In the genomic region with DNA sequence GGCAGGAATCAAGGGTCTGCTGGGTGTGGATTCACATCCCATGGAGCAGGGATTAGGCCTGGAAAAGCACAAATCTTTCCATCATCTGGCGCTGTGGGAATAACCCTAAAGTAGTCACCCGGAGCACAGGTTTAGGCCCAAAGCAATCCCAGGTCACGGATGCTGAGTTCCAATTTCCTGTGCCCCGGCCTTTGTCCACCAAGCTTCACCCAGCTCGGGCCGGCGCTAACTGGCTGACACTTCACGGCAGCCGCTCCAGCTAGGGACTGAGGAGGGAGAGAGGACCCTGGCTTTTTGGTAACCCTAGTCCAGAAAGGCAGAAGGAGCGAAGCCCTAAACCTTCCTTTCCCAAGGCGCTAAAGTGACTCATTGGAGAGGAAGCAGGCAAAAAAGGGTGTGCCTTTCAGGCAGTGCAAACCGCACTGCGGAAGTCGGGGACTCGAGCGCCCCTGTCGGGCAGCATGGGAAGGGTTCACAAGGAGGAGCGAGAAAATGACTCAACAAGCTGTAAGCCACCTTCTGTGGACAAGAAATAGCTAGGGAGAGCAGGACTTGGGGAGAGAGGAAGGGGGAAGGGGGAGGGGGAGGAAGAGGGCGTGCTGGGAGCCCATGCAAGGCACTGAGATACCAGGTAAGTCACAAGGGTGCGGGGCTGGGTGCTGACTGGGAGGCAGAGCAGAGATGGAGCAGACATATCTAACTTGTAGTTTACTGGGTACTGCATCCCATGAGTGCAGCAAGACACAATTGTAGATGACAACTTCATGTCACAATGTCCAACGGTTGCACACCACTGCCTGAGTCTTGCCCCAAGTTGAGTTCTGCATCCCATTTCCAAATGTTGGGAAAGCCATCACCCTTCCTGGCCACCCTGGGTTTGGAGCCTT, we compare ENCODE assay signal across 7 mouse cellular contexts. TPM values are rescaled to one million over a fixed set of nuclear protein-coding genes. Genes with fewer than 3 reads are reported as not detected.
A peak's percentile ranks its signal among the peaks of the same experiment; 100 is the strongest.
DNase-seq lines count a peak whose midpoint lies in the region; ATAC-seq and TF ChIP-seq lines count a peak whose summit lies in the region.

No protein-coding gene starts in this region.

- 21% methylated on average over 21 of the region's 21 CpGs for WGBS in intestine, postnatal 0 days
- 25% methylated on average over 21 of the region's 21 CpGs for WGBS in limb, embryonic 10.5 days
- 21% methylated on average over 20 of the region's 21 CpGs for WGBS in midbrain, embryonic 12.5 days

- H3K4me2 ChIP-seq in intestine, postnatal 0 days (replicated peaks; ENCODE audit: low read depth) = peak overlapping the region; percentile 52
- H3K4me2 ChIP-seq in midbrain, embryonic 12.5 days (replicated peaks) = peak overlapping the region; percentile 43

- peak overlapping the region; percentile 28; the same call in 1 of the 2 replicates for H3K9ac ChIP-seq in intestine, postnatal 0 days (ENCODE audit: low read depth, low read length)
- peak overlapping the region; percentile 52 for H3K9ac ChIP-seq in midbrain, embryonic 12.5 days (replicated peaks)

- H3K27me3 ChIP-seq in intestine, postnatal 0 days (replicated peaks; ENCODE audit: control insufficient read depth, insufficient read depth, low read length) = no peaks in the 10 kb centered on the region
- H3K27me3 ChIP-seq in limb, embryonic 10.5 days (ENCODE audit: low read depth, poor library complexity, severe bottlenecking) = no peaks in the 10 kb centered on the region
- H3K27me3 ChIP-seq in midbrain, embryonic 12.5 days = no peaks in the 10 kb centered on the region

- no peaks in the 10 kb centered on the region for H3K9me3 ChIP-seq in intestine, postnatal 0 days (ENCODE audit: control insufficient read depth)
- H3K9me3 ChIP-seq in limb, embryonic 10.5 days (replicated peaks) = no peaks in the 10 kb centered on the region
- no peaks in the 10 kb centered on the region for H3K9me3 ChIP-seq in midbrain, embryonic 12.5 days

- DNase-seq in adrenal gland, postnatal 14 days = peak; percentile 94
- peak; percentile 83 for DNase-seq in embryo, embryonic 9.5 days (ENCODE audit: extremely low spot score)
- DNase-seq in gastrocnemius, postnatal 4 days (ENCODE audit: low spot score in 2 of 2) = peak; percentile 76 to 88
- DNase-seq in limb, embryonic 10.5 days (ENCODE audit: low spot score) = peak; percentile 83
- DNase-seq in spleen, adult 18-20 months = peak; percentile 78 to 83

- peak; percentile 63 for ATAC-seq in intestine, postnatal 0 days
- peak; percentile 34; the same call in 1 of the 2 replicates for ATAC-seq in midbrain, embryonic 12.5 days (ENCODE audit: low FRiP score, low read depth)

- H3K27ac ChIP-seq in intestine, postnatal 0 days (ENCODE audit: low read depth, low read length) = peak overlapping the region; percentile 88
- peak overlapping the region; percentile 90 for H3K27ac ChIP-seq in limb, embryonic 10.5 days
- peak overlapping the region; percentile 60; the same call in 1 of the 2 replicates for H3K27ac ChIP-seq in midbrain, embryonic 12.5 days (replicated peaks)

- TF ChIP-seq CTCF in intestine, postnatal 0 days (IDR thresholded peaks at IDR 0.05; ENCODE audit: low read depth) = peak; percentile 93

- no peak overlapping the region for H3K4me3 ChIP-seq in intestine, postnatal 0 days (ENCODE audit: low read depth, low read length)
- peak overlapping the region; percentile 37 for H3K4me3 ChIP-seq in limb, embryonic 10.5 days
- H3K4me3 ChIP-seq in midbrain, embryonic 12.5 days = peak overlapping the region; percentile 26; the same call in 1 of the 2 replicates

- H3K4me1 ChIP-seq in intestine, postnatal 0 days (replicated peaks; ENCODE audit: control insufficient read depth, insufficient read depth, low read length) = peaks cover 5% of the 10 kb centered on the region; the same call in 1 of the 2 replicates
- peaks cover 32% of the 10 kb centered on the region for H3K4me1 ChIP-seq in limb, embryonic 10.5 days
- H3K4me1 ChIP-seq in midbrain, embryonic 12.5 days = peaks cover 20% of the 10 kb centered on the region

- no peaks in the 10 kb centered on the region for H3K36me3 ChIP-seq in intestine, postnatal 0 days (ENCODE audit: control insufficient read depth, insufficient read depth)
- H3K36me3 ChIP-seq in limb, embryonic 10.5 days = no peaks in the 10 kb centered on the region
- H3K36me3 ChIP-seq in midbrain, embryonic 12.5 days = no peaks in the 10 kb centered on the region

RNA-seq across cellular contexts. Expression of a gene that starts 46.7 kb away (rescaled TPM):
- total RNA-seq in adrenal gland, postnatal 14 days (2021) = 87.4 and 92.1 TPM in 2 replicates
- total RNA-seq in gastrocnemius, postnatal 4 days (2021) = 10 to 100 TPM; 71.7 to 75.6 TPM
- polyA plus RNA-seq in intestine, postnatal 0 days (2015; fragmentation: Nextera tagmentation; extraction: Ambion mirVana) = 43.8 and 48.8 TPM in 2 replicates
- polyA plus RNA-seq in limb, embryonic 10.5 days (2016; fragmentation: Nextera tagmentation; extraction: Ambion mirVana) = 71.6 and 78.5 TPM in 2 replicates
- polyA plus RNA-seq in midbrain, embryonic 12.5 days (2016; fragmentation: Nextera tagmentation; extraction: Ambion mirVana) = 63.6 and 68.4 TPM in 2 replicates

RNA-seq across cellular contexts. Expression of a gene that starts 57.1 kb away (rescaled TPM):
- total RNA-seq in adrenal gland, postnatal 14 days (2021) = 26.0 and 34.5 TPM in 2 replicates
- 10 to 100 TPM; 16.2 to 16.7 TPM for total RNA-seq in gastrocnemius, postnatal 4 days (2021)
- 21.7 and 24.0 TPM in 2 replicates for polyA plus RNA-seq in intestine, postnatal 0 days (2015; fragmentation: Nextera tagmentation; extraction: Ambion mirVana)
- 43.5 and 48.7 TPM in 2 replicates for polyA plus RNA-seq in limb, embryonic 10.5 days (2016; fragmentation: Nextera tagmentation; extraction: Ambion mirVana)
- 22.3 and 24.8 TPM in 2 replicates for polyA plus RNA-seq in midbrain, embryonic 12.5 days (2016; fragmentation: Nextera tagmentation; extraction: Ambion mirVana)

RNA-seq across cellular contexts. Expression of a gene that starts 59.7 kb away (rescaled TPM):
- total RNA-seq in adrenal gland, postnatal 14 days (2021) = 14.7 and 16.5 TPM in 2 replicates
- total RNA-seq in gastrocnemius, postnatal 4 days (2021) = 1 to 10 TPM; 3.7 to 3.8 TPM
- 3.8 and 4.0 TPM in 2 replicates for polyA plus RNA-seq in intestine, postnatal 0 days (2015; fragmentation: Nextera tagmentation; extraction: Ambion mirVana)
- 1.8 TPM in 2 replicates for polyA plus RNA-seq in limb, embryonic 10.5 days (2016; fragmentation: Nextera tagmentation; extraction: Ambion mirVana)
- 1.9 and 3.4 TPM in 2 replicates for polyA plus RNA-seq in midbrain, embryonic 12.5 days (2016; fragmentation: Nextera tagmentation; extraction: Ambion mirVana)
